Comparison of ENCODE assay signal across 17 mouse cellular contexts in the genomic region with DNA sequence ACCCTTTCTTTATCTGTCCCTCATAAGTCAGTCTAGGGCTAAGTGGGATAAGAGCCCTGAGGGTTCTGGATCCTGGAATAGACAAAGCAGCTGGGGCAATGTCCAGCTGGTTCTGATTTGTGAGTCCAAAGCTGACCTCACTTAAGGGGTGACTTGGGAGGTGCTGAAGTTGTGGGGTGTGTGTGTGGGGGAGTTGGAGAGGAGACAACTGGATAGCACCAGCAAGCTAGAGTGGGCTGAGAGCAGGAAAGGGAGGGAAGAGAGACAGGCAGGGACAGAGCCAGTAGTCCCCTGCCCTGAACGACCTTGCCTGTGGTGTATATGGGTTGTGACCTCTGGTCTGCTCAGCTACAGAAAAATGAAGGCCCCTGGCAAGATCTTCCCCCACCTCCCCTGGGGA. TPM values are rescaled to one million over a fixed set of nuclear protein-coding genes. Genes with fewer than 3 reads are reported as not detected.
DNase-seq lines count a peak whose midpoint lies in the region; ATAC-seq and TF ChIP-seq lines count a peak whose summit lies in the region.
"Had no signal": no experiment of that assay in that cellular context is flagged by ENCODE, and none has a peak within 500 bp of the region (broad histone marks: within the 10 kb centered on the region; RNA-seq: fewer than 3 reads in every experiment).

No protein-coding gene starts in this region.

- H3K9ac ChIP-seq in stomach, embryonic 14.5 days (replicated peaks; ENCODE audit: low read depth, low read length), result no peak overlapping the region
- no peak overlapping the region for H3K9ac ChIP-seq in stomach, postnatal 0 days (ENCODE audit: low read length)
- H3K9ac ChIP-seq in midbrain, embryonic 13.5 days (replicated peaks), result peak overlapping the region; percentile 50
- no peak overlapping the region for H3K9ac ChIP-seq in liver, postnatal 0 days (replicated peaks)
- H3K9ac ChIP-seq: embryonic facial prominence, embryonic 12.5 days had no signal

- ATAC-seq in stomach, embryonic 14.5 days (ENCODE audit: insufficient number of reproducible peaks, insufficient read depth, low FRiP score, low read depth), result peak; percentile 20; the same call in 1 of the 2 replicates
- no peak for ATAC-seq in stomach, postnatal 0 days (ENCODE audit: low FRiP score, low TSS enrichment)
- ATAC-seq in midbrain, embryonic 13.5 days, result no peak
- no peak for ATAC-seq in liver, postnatal 0 days

- no peak for TF ChIP-seq CTCF in stomach, postnatal 0 days (IDR thresholded peaks at IDR 0.05; ENCODE audit: low read depth)
- no peak for TF ChIP-seq CTCF in liver, postnatal 0 days (IDR thresholded peaks at IDR 0.05; ENCODE audit: low read depth)

- WGBS in stomach, embryonic 14.5 days, result 8% methylated on average over 1 of the region's 1 CpGs
- 13% methylated on average over 1 of the region's 1 CpGs for WGBS in stomach, postnatal 0 days
- WGBS in midbrain, embryonic 13.5 days, result 8% methylated on average over 1 of the region's 1 CpGs
- WGBS in liver, postnatal 0 days (ENCODE audit: insufficient replicate concordance), result 20% methylated on average over 1 of the region's 1 CpGs

- 0 out of 2 replicates have a peak, but pooled peaks cover 3% of the 10 kb centered on the region for H3K4me1 ChIP-seq in stomach, embryonic 14.5 days (ENCODE audit: control insufficient read depth, insufficient read depth, low read length)
- no peaks in the 10 kb centered on the region for H3K4me1 ChIP-seq in stomach, postnatal 0 days (replicated peaks; ENCODE audit: control insufficient read depth, insufficient read depth)
- H3K4me1 ChIP-seq in midbrain, embryonic 13.5 days (replicated peaks), result peaks cover 80% of the 10 kb centered on the region
- H3K4me1 ChIP-seq in liver, postnatal 0 days (ENCODE audit: insufficient read depth), result peaks cover 12% of the 10 kb centered on the region; the same call in 1 of the 2 replicates

- no peaks in the 10 kb centered on the region for H3K9me3 ChIP-seq in stomach, embryonic 14.5 days (ENCODE audit: control insufficient read depth, low read depth, low read length)
- no peaks in the 10 kb centered on the region for H3K9me3 ChIP-seq in stomach, postnatal 0 days (ENCODE audit: control insufficient read depth, low read length)
- no peaks in the 10 kb centered on the region for H3K9me3 ChIP-seq in midbrain, embryonic 13.5 days
- H3K9me3 ChIP-seq in liver, postnatal 0 days (ENCODE audit: low read length), result no peaks in the 10 kb centered on the region
- H3K9me3 ChIP-seq: embryonic facial prominence, embryonic 12.5 days had no signal

- H3K27me3 ChIP-seq in stomach, embryonic 14.5 days (ENCODE audit: control insufficient read depth, insufficient read depth, low read length), result peaks cover 3% of the 10 kb centered on the region; the same call in 1 of the 2 replicates
- H3K27me3 ChIP-seq in stomach, postnatal 0 days (ENCODE audit: control insufficient read depth, insufficient read depth, low read length), result no peaks in the 10 kb centered on the region
- 0 out of 2 replicates have a peak, but pooled peaks cover 5% of the 10 kb centered on the region for H3K27me3 ChIP-seq in midbrain, embryonic 13.5 days
- no peaks in the 10 kb centered on the region for H3K27me3 ChIP-seq in liver, postnatal 0 days (ENCODE audit: insufficient read depth, low read length)

- no peak overlapping the region for H3K4me2 ChIP-seq in stomach, embryonic 14.5 days (replicated peaks; ENCODE audit: low read depth, low read length)
- no peak overlapping the region for H3K4me2 ChIP-seq in stomach, postnatal 0 days (replicated peaks; ENCODE audit: low read depth)
- peak overlapping the region; percentile 42 for H3K4me2 ChIP-seq in midbrain, embryonic 13.5 days (replicated peaks)
- no peak overlapping the region for H3K4me2 ChIP-seq in liver, postnatal 0 days (ENCODE audit: low read depth, low read length)
- H3K4me2 ChIP-seq: liver, embryonic 11.5 days had no signal

- no peak overlapping the region for H3K4me3 ChIP-seq in stomach, embryonic 14.5 days (ENCODE audit: low read depth, low read length)
- no peak overlapping the region for H3K4me3 ChIP-seq in stomach, postnatal 0 days (ENCODE audit: low read depth, low read length)
- peak overlapping the region; percentile 29 for H3K4me3 ChIP-seq in midbrain, embryonic 13.5 days (replicated peaks)
- H3K4me3 ChIP-seq in liver, postnatal 0 days (ENCODE audit: low read depth, low read length), result no peak overlapping the region
- H3K4me3 ChIP-seq: embryonic facial prominence, embryonic 12.5 days had no signal

- TF ChIP-seq EP300 in stomach, postnatal 0 days (optimal IDR thresholded peaks at IDR 0.05), result no peak
- TF ChIP-seq EP300 in liver, postnatal 0 days (IDR thresholded peaks at IDR 0.05; ENCODE audit: low read depth), result no peak

- no peaks in the 10 kb centered on the region for H3K36me3 ChIP-seq in stomach, embryonic 14.5 days (ENCODE audit: control insufficient read depth, insufficient read depth, low read length)
- no peaks in the 10 kb centered on the region for H3K36me3 ChIP-seq in stomach, postnatal 0 days (ENCODE audit: control insufficient read depth, insufficient read depth, low read length)
- peaks cover 4% of the 10 kb centered on the region; the same call in 1 of the 2 replicates for H3K36me3 ChIP-seq in midbrain, embryonic 13.5 days
- H3K36me3 ChIP-seq in liver, postnatal 0 days (replicated peaks; ENCODE audit: insufficient read depth, low read length), result no peaks in the 10 kb centered on the region
- H3K36me3 ChIP-seq: embryonic facial prominence, embryonic 12.5 days had no signal

- H3K27ac ChIP-seq in stomach, embryonic 14.5 days (ENCODE audit: low read length), result no peak overlapping the region
- H3K27ac ChIP-seq in stomach, postnatal 0 days (replicated peaks), result no peak overlapping the region
- peak overlapping the region; percentile 90 for H3K27ac ChIP-seq in midbrain, embryonic 13.5 days
- H3K27ac ChIP-seq in liver, postnatal 0 days (ENCODE audit: low read depth), result no peak overlapping the region

- DNase-seq in cerebellum, adult 11-12 months, result peak; percentile 64
- DNase-seq in cerebellum, postnatal 36 days, result no peak
- no peak for DNase-seq in stomach, postnatal 0 days (ENCODE audit: low spot score)
- DNase-seq in frontal cortex, adult 2 months (ENCODE audit: extremely low spot score in 1 of 2, low spot score in 1 of 2), result no peak
- DNase-seq in liver, postnatal 0 days, result no peak
- DNase-seq in layer of hippocampus, postnatal 25 days (ENCODE audit: extremely low spot score in 1 of 2, low spot score in 1 of 2), result no peak
- DNase-seq: adrenal gland, postnatal 25 days; kidney, adult 11 months; lung, postnatal 14 days; thymus, adult 18-20 months had no signal

RNA-seq across cellular contexts. Expression of a gene that starts 13.4 kb away (rescaled TPM):
- polyA plus RNA-seq in stomach, embryonic 14.5 days (2014; fragmentation: Nextera tagmentation; extraction: Ambion mirVana), result 0.35 and 0.41 TPM in 2 replicates
- polyA plus RNA-seq in stomach, postnatal 0 days (2015; fragmentation: Nextera tagmentation; extraction: Ambion mirVana), result 0.16 and 0.29 TPM in 2 replicates
- 32.4 and 33.6 TPM in 2 replicates for polyA plus RNA-seq in midbrain, embryonic 13.5 days (2015; fragmentation: Nextera tagmentation; extraction: Ambion mirVana)
- 32.9 and 38.2 TPM in 2 replicates for polyA plus RNA-seq in frontal cortex, adult 2 months (2012; rRNA removed)
- 0.05 TPM in 1 of 2 replicates, not detected in the other for polyA plus RNA-seq in liver, postnatal 0 days (2015; fragmentation: Nextera tagmentation; extraction: Ambion mirVana)
- total RNA-seq in layer of hippocampus, postnatal 25 days (2021), result 10 to 100 TPM; 66.1 to 70.2 TPM
- total RNA-seq: adrenal gland, postnatal 25 days; heart, postnatal 10 days; monocyte, adult 5-6 weeks had no signal
- polyA plus RNA-seq: gonadal fat pad, adult 2 months had no signal

Comparison
In these comparisons a context has a peak if more than half of its experiments do, and no peak if none do; other contexts are left out.
1. RNA of a gene that starts 13.4 kb away (polyA plus RNA-seq): 32.4 to 33.6 TPM in midbrain, embryonic 13.5 days and 32.9 to 38.2 TPM in frontal cortex, adult 2 months; 0.35 to 0.41 TPM in stomach, embryonic 14.5 days, 0.16 to 0.29 TPM in stomach, postnatal 0 days and 0.05 TPM in liver, postnatal 0 days; every median in the first group is over 10 times any median in the second.